Mouse (Mus musculus) liver, embryonic 13.5 days (tissue): ENCODE measurements at regions not wholly inside any gene's neighbourhood (a gene's known extent, or its start where the extent isn't known, plus 50 kb on each side); places are given as distances from the start of the nearest gene placed in this dataset. TPM values are rescaled to one million over a fixed set of nuclear protein-coding genes. Genes with fewer than 3 reads are reported as not detected.

Experiments
- ATAC-seq: fragments of 200-750 bp; cut with Nextera tagmentation; 2 replicates; pipeline ENCODE4 v1.8.0; 2017; ENCODE audit warnings: low read depth, mild to moderate bottlenecking, moderate number of reproducible peaks, moderate library complexity
- DNase-seq: peaks from one replicate; pipeline ENCODE4 v3.0.0; 2022
- H3K27ac ChIP-seq: fragments of 300-500 bp; sonication (generic); 2 replicates; pipeline ENCODE4 v1.5.1; 2015; ENCODE audit warnings: moderate library complexity, mild to moderate bottlenecking, inconsistent platforms
- H3K27me3 ChIP-seq: fragments of 300-500 bp; sonication (generic); 2 replicates; pipeline ENCODE4 v1.6.1; 2015; ENCODE audit warnings: mild to moderate bottlenecking, inconsistent platforms
- H3K36me3 ChIP-seq: fragments of 300-500 bp; sonication (generic); 2 replicates; pipeline ENCODE4 v1.6.1; 2015; ENCODE audit warnings: mild to moderate bottlenecking, inconsistent platforms
- H3K4me1 ChIP-seq: fragments of 300-500 bp; sonication (generic); replicated peaks from 2 replicates; pipeline ENCODE4 v1.6.1; 2015; ENCODE audit warnings: inconsistent platforms
- H3K4me2 ChIP-seq: fragments of 300-500 bp; sonication (generic); 2 replicates; pipeline ENCODE4 v1.6.1; 2015; ENCODE audit warnings: inconsistent platforms, mild to moderate bottlenecking, moderate library complexity
- H3K4me3 ChIP-seq: fragments of 300-500 bp; sonication (generic); replicated peaks from 2 replicates; pipeline ENCODE4 v1.5.1; 2015; ENCODE audit warnings: mild to moderate bottlenecking, inconsistent platforms
- H3K9ac ChIP-seq: fragments of 300-500 bp; sonication (generic); 2 replicates; pipeline ENCODE4 v1.6.1; 2015; ENCODE audit warnings: mild to moderate bottlenecking, inconsistent platforms
- H3K9me3 ChIP-seq: fragments of 300-500 bp; sonication (generic); replicated peaks from 2 replicates; pipeline ENCODE4 v1.6.1; 2016; ENCODE audit warnings: inconsistent platforms
- WGBS: fragments of 180-500 bp; shearing (Covaris S2); methylation state at CpG from one replicate; pipeline ENCODE4 v1.1.7; 2015; ENCODE audit not compliant: insufficient replicate concordance; 5-methylcytosine and 5-hydroxymethylcytosine counted together
- microRNA-seq: library from miRNA; unstranded; fragments of <30 nt; microRNA quantifications from one replicate; pipeline ENCODE4, GENCODE M21; 2016

GRCm38 (mm10) chr10:24989965-24990653 lies 62.8 kb upstream of the Arg1 start:
- WGBS, result 56% methylated on average over 2 of the region's 2 CpGs
- Histone ChIP-seq H3K4me3 (no peak overlapping the region), H3K36me3 (no peaks in the 10 kb centered on the region), H3K27me3 (no peaks in the 10 kb centered on the region), H3K9ac (no peak overlapping the region), H3K9me3 (no peaks in the 10 kb centered on the region), H3K4me2 (no peak overlapping the region), H3K27ac (no peak overlapping the region), H3K4me1 (no peaks in the 10 kb centered on the region)
- ATAC-seq, result no peak
- DNase-seq, result no peak

- Histone ChIP-seq H3K4me3 (no peak overlapping the region), H3K4me1 (no peaks in the 10 kb centered on the region), H3K9ac (no peak overlapping the region), H3K27me3 (no peaks in the 10 kb centered on the region), H3K36me3 (no peaks in the 10 kb centered on the region), H3K27ac (no peak overlapping the region), H3K4me2 (no peak overlapping the region), H3K9me3 (0 out of 2 replicates have a peak, but pooled peaks cover 3% of the 10 kb centered on the region)
- ATAC-seq (no peak), DNase-seq (no peak)
- 74% methylated on average over 4 of the region's 4 CpGs for WGBS
These were observed 57.5 kb upstream of the Arg1 start for GRCm38 (mm10) chr10:24984801-24985200.

GRCm38 (mm10) chr10:24981763-24982162 lies 54.5 kb upstream of the Arg1 start:
- no peak for ATAC-seq
- Histone ChIP-seq H3K4me3 (no peak overlapping the region), H3K9ac (no peak overlapping the region), H3K27ac (no peak overlapping the region), H3K4me1 (no peaks in the 10 kb centered on the region), H3K9me3 (0 out of 2 replicates have a peak, but pooled peaks cover 3% of the 10 kb centered on the region), H3K27me3 (no peaks in the 10 kb centered on the region), H3K36me3 (no peaks in the 10 kb centered on the region), H3K4me2 (no peak overlapping the region)
- no peak for DNase-seq
- WGBS, result 74% methylated on average over 3 of the region's 3 CpGs

Small RNA genes lying in the stretch of these regions (microRNA-seq; reads per million reads assigned to microRNA genes)
- not detected for gene Gm22566
